Mouse (Mus musculus): Measurements from ENCODE around the gene Xylt1.

The Xylt1 gene

GRCm38 (mm10) chr7:117522092-117522635 lies 141.4 kb downstream of the Xylt1 start:
- DNase-seq = no peak

DNA sequence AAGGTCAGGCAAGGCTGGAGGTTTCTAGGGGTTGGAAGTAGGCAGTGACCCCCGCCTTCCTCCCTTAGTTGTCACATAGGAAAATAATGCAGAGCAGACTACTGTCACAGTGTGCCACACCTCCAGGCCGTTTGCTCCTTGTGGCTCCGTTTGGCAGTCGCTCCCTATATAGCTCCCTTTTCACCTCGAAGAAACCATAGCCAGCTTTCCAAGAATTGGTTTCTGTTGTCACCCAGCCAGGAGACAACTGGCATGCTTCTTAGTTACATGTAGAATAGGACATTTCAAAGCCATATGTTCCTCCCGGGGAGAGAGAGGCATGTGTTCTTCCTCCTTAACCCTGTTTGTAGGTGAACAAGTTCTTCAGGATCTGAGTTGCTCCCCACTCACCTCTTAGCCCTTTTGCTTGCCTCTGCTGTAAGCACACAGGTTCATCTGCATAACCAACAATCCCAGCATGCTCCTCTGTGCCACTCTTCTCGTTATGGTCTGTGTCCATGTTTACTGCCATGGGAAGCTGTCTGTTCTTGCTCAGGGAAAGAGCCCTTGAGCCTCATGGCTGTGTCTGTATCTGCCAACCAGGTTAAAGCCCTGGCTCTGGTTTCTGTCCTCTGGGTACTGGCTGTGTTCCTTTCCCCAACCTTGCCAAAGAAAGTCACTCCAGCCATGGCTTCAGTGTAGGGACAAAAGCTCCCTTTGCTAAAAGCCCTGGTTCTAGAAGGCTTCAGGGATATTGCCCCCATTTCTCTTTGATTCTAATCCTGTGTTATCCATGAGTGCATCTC lies 143.8 kb downstream of the Xylt1 start:
- no peak for DNase-seq

GRCm38 (mm10) chr7:117525678-117526077 lies 144.9 kb downstream of the Xylt1 start:
- DNase-seq = no peak

DNA sequence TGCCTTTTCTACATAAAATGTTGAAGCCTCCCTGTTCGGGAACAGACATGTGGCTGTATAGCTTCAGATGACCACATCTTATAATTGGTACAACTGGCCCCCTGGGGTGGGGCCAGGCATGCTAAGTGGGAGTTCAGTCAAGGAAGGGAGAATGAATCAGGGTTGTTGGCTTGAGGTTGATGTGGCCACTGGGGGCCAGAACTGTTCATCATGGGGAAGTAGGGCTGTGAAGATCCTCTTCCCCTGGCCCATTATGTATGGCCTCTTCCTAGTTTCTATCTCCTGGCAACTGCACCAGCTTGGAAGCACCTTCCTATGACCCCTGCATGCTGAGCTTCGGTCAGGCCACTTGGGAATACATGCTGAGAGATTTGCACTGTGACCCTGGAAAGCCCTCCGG lies 145.8 kb downstream of the Xylt1 start:
- no peak for DNase-seq

DNA sequence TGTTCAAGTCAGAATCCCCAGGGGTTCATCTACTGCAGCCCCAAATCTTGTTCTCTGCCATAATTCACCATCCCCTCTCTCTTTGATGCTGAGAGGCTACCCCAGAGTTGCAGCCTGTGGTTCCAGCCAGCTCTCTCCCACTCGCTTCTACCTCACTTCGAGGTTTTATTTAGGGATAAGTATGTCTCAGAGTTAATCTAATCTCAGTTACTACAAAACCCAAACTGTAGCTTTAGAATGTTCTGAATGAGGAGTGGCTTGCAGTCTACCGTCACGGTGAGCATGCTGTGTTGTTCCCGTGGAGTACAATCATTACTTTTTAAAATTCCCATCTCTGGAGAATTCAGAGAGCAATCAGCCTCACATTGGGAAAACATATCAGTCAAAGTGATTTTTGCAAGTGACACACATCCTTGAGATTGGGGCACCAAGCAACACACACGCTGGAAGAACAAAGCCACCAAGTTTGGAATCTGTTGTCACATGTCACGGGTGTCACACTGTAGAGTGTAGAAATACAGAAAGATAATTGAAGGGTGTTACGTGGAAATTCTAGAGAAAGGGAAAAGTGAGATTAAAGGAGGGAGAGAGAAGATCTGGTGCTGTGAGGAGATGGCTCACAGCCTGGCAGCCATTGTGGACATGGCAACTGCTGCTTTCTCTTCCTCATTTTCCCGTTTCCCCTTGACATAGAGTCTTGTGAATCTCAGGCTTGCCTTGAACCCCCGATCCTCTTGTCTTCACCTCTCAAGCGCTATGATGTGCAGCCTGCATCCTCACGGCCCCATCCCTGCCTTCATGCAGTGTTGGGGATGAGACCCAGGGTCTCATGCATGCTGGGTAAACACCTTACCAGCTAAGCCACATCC lies 149.2 kb downstream of the Xylt1 start:
- DNase-seq = no peak

GRCm38 (mm10) chr7:117532651-117533050 lies 151.9 kb downstream of the Xylt1 start:
- no peak for DNase-seq

DNA sequence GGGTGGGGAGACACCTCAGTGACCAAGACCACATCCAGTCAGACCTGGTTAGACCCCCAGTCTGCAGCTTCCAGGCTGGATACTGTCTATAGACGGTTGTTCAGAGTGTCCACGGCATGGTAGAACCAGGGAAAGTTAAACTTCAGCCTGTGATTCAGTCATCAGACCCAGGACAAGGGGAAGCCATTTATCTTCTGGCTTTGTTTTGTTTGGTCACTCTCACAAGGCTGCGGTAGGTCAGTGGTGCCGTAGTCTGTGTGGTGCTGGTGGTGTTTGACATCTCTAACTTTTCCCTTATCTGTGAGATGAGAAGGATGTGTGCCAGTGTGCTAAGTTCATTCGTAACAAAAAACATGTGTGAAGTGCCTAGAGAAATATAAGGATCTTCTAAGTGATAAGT lies 152.4 kb downstream of the Xylt1 start:
- DNase-seq = no peak

GRCm38 (mm10) chr7:117539931-117540330 lies 159.2 kb downstream of the Xylt1 start:
- DNase-seq = no peak

GRCm38 (mm10) chr7:117540413-117540812 lies 159.6 kb downstream of the Xylt1 start:
- no peak for DNase-seq

DNA sequence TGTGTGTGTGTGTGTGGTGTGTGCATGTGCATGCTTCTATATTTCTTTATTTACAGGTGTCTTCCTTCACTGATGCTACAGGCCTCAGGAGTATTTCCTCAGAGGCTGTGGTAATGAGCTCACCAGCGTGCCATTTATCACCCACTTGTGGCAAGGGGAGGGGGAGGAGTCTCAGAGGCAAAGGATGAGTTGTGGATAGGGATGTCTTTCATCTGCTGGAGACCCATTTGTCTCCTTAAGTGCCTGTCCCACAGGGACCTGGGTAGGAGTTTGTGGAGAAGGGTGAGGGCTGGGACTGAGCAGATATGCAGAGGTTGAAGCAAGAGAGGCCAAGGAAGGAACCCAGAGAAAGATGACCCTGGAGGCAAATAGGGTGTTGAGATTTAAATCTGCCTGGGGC lies 160.3 kb downstream of the Xylt1 start:
- no peak for DNase-seq

- DNase-seq = no peak
Measured at GRCm38 (mm10) chr7:117541681-117542080, 160.9 kb downstream of the Xylt1 start.

- DNase-seq = no peak
Measured at GRCm38 (mm10) chr7:117543041-117543440, 162.3 kb downstream of the Xylt1 start.

- DNase-seq = no peak
Measured at GRCm38 (mm10) chr7:117544126-117544525, 163.3 kb downstream of the Xylt1 start.

DNA sequence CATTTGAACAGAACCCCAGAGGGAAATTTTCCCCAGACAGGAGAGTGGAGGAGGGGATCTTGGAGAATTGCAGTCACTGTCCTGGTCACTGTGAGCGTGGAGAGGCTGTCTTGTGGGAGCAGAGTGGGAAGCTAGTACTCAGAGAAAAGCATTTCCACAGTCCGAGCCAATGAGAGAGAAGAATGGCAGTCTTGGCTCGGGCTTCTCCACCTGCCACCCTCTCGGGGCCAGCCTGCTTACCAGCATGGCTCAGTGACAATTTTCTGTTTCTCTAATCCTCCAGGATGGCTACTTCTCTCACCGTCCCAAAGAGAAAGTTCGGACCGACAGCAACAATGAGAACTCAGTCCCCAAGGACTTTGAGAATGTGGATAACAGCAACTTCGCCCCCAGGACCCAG lies 167.5 kb downstream of the Xylt1 start:
- DNase-seq = no peak

- DNase-seq = no peak
Measured at GRCm38 (mm10) chr7:117550916-117551549, 170.3 kb downstream of the Xylt1 start.

GRCm38 (mm10) chr7:117553228-117553627 lies 172.4 kb downstream of the Xylt1 start:
- DNase-seq = no peak

- no peak for DNase-seq
Measured at GRCm38 (mm10) chr7:117555735-117556134, 175.0 kb downstream of the Xylt1 start.

GRCm38 (mm10) chr7:117558166-117558565 lies 177.4 kb downstream of the Xylt1 start:
- no peak for DNase-seq

DNA sequence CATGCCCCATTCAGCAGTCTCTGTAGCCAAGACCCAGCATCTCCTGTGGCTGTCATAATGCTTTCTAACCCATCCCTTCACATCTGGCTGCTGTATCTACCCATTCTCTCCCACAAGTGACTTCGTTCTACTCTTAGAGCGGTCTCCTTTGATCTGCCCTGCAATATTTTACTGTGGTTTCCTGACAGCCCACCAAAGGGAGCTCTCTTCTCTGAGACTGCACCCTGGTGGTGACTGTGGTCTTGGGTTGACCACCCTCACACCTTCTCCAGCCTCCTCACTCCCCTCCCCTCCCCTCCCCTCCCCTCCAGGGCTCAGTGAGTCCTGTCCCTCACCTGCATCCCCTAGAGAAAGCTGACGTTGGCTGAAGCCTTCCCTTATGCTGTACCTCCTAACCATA lies 178.3 kb downstream of the Xylt1 start:
- no peak for DNase-seq

- DNase-seq = no peak
Measured at GRCm38 (mm10) chr7:117563939-117564499, 183.2 kb downstream of the Xylt1 start.

- no peak for DNase-seq
Measured at GRCm38 (mm10) chr7:117564627-117565026, 183.8 kb downstream of the Xylt1 start.

DNA sequence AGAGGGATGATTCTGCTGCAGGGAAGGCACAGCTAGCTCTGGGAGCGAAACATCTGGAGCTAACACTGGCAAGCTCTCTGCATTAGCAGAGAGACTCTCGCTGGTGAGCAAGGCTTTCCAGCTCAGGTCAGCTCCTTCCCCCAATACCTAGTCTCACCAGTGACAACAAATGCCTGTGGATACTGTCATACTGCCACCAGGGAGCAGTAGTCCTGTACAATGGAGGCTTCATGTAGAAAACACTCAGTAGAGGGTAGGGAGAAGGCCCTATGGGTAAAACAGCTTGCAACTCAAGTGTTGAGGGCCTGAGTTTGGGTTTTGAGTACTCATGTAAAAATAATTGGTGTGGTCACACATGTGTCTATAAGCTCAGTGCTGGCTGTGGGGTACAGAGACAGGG lies 185.3 kb downstream of the Xylt1 start:
- no peak for DNase-seq

GRCm38 (mm10) chr7:117566833-117567232 lies 186.1 kb downstream of the Xylt1 start:
- DNase-seq = no peak

Data from cerebellum, postnatal 36 days (tissue).